Mouse (Mus musculus) spleen, adult 2 months (tissue): Measurements from ENCODE around the gene Zfp637. TPM values are rescaled to one million over a fixed set of nuclear protein-coding genes. Genes with fewer than 3 reads are reported as not detected.

ENCODE experiments used
- DNase-seq, 2 experiments: peaks; one replicate each; pipeline versions ENCODE4 v3.0.0 to v3.0.0-alpha.2; 2012 to 2021; ENCODE audit warnings: low spot score in 2 of 2, low read depth in 1 of 2
- H3K27ac ChIP-seq: fragments of 200-500 bp; 2 replicates; pipeline ENCODE4 v1.5.1; 2012; ENCODE audit warnings: low read length, inconsistent platforms; ENCODE audit not compliant: insufficient read depth
- H3K27me3 ChIP-seq: fragments of 200-500 bp; 2 replicates; pipeline ENCODE4 v1.6.1; 2012; ENCODE audit warnings: mild to moderate bottlenecking, moderate library complexity, low read length, inconsistent platforms; ENCODE audit not compliant: control insufficient read depth, insufficient read depth
- H3K36me3 ChIP-seq: fragments of 200-500 bp; 2 replicates; pipeline ENCODE4 v1.6.1; 2012; ENCODE audit warnings: mild to moderate bottlenecking, low read length, inconsistent platforms; ENCODE audit not compliant: control insufficient read depth, insufficient read depth
- H3K4me1 ChIP-seq: fragments of 200-500 bp; 2 replicates; pipeline ENCODE4 v1.6.1; 2011; ENCODE audit warnings: inconsistent platforms; ENCODE audit not compliant: control insufficient read depth, insufficient read depth, insufficient read length
- H3K4me3 ChIP-seq: fragments of 200-500 bp; 2 replicates; pipeline ENCODE4 v1.5.1; 2011; ENCODE audit warnings: mild to moderate bottlenecking, inconsistent platforms; ENCODE audit not compliant: insufficient read depth, insufficient read length; ENCODE audit errors: extremely low read depth
- CTCF ChIP-seq: fragments of 200-500 bp; IDR thresholded peaks from 2 replicates; pipeline ENCODE4 v1.5.1; 2011; ENCODE audit warnings: mild to moderate bottlenecking, inconsistent platforms; ENCODE audit not compliant: insufficient read depth, insufficient read length, insufficient replicate concordance; ENCODE audit errors: extremely low read depth
- POLR2A ChIP-seq: fragments of 200-500 bp; IDR thresholded peaks from 2 replicates; pipeline ENCODE4 v1.6.1; 2011; ENCODE audit warnings: low read depth, low read length, inconsistent platforms
- WGBS: fragments of 180-500 bp; shearing (Covaris S2); methylation state at CpG from one replicate; pipeline ENCODE4 v1.1.7; 2018; 5-methylcytosine and 5-hydroxymethylcytosine counted together
- polyA plus RNA-seq: library from polyadenylated mRNA; depleted of rRNA; stranded (reverse); fragments of >200 nt; gene quantifications from 2 replicates; pipeline ENCODE4 v1.2.3, GENCODE M21; 2012

The Zfp637 gene
- polyA plus RNA-seq, 1 experiment, result 13.7 TPM

- DNase-seq, result no peak
- H3K4me3 ChIP-seq, result no peak overlapping the region
- no peaks in the 10 kb centered on the region for H3K27me3 ChIP-seq
- TF ChIP-seq POLR2A (no peak), CTCF (no peak)
- H3K27ac ChIP-seq, result no peak overlapping the region
- H3K36me3 ChIP-seq, result peaks cover 13% of the 10 kb centered on the region
- 96% methylated on average over 2 of the region's 2 CpGs for WGBS
- H3K4me1 ChIP-seq, result no peaks in the 10 kb centered on the region
Observed at GRCm38 (mm10) chr6:117847772-117848171, 6.8 kb downstream of the Zfp637 start.

- 84% methylated on average over 5 of the region's 5 CpGs for WGBS
- no peaks in the 10 kb centered on the region for H3K4me1 ChIP-seq
- H3K36me3 ChIP-seq, result peaks cover 11% of the 10 kb centered on the region
- TF ChIP-seq CTCF, result no peak
- TF ChIP-seq POLR2A, result no peak
- H3K27ac ChIP-seq, result no peak overlapping the region
- H3K27me3 ChIP-seq, result no peaks in the 10 kb centered on the region
- H3K4me3 ChIP-seq, result no peak overlapping the region
- DNase-seq, result no peak
Observed at GRCm38 (mm10) chr6:117848577-117848976, 7.6 kb downstream of the Zfp637 start.

- H3K4me1 ChIP-seq, result no peaks in the 10 kb centered on the region
- no peaks in the 10 kb centered on the region for H3K27me3 ChIP-seq
- DNase-seq, result no peak
- no peak for TF ChIP-seq POLR2A
- TF ChIP-seq CTCF, result no peak
- 43% methylated on average over 2 of the region's 2 CpGs for WGBS
- H3K27ac ChIP-seq, result no peak overlapping the region
- H3K4me3 ChIP-seq, result no peak overlapping the region
- H3K36me3 ChIP-seq, result 0 out of 2 replicates have a peak, but pooled peaks cover 2% of the 10 kb centered on the region
Observed at GRCm38 (mm10) chr6:117851747-117852146, 10.8 kb downstream of the Zfp637 start.

- H3K4me1 ChIP-seq, result no peaks in the 10 kb centered on the region
- H3K27ac ChIP-seq, result no peak overlapping the region
- no peak overlapping the region for H3K4me3 ChIP-seq
- 93% methylated on average over 1 of the region's 1 CpGs for WGBS
- TF ChIP-seq CTCF, result no peak
- TF ChIP-seq POLR2A, result no peak
- H3K36me3 ChIP-seq, result no peaks in the 10 kb centered on the region
- DNase-seq, result no peak
- no peaks in the 10 kb centered on the region for H3K27me3 ChIP-seq
Observed at GRCm38 (mm10) chr6:117857990-117858389, 17.0 kb downstream of the Zfp637 start.

- Histone ChIP-seq H3K27me3 (no peaks in the 10 kb centered on the region), H3K4me1 (peaks cover 4% of the 10 kb centered on the region), H3K36me3 (no peaks in the 10 kb centered on the region), H3K27ac (no peak within 1 kb of the TSS), H3K4me3 (peak within 1 kb of the TSS; percentile 61)
- 74% methylated on average over 6 of the region's 6 CpGs for WGBS
- TF ChIP-seq CTCF, result no peak
- TF ChIP-seq POLR2A, result no peak
- no peak for DNase-seq
Observed at GRCm38 (mm10) chr6:117861848-117862247, 20.9 kb downstream of the Zfp637 start, which contains the start of gene Zfp239. Zfp239 (plus strand) TSS chr6:117862100.

- H3K36me3 ChIP-seq, result no peaks in the 10 kb centered on the region
- no peak overlapping the region for H3K4me3 ChIP-seq
- 64% methylated on average over 8 of the region's 8 CpGs for WGBS
- no peak overlapping the region for H3K27ac ChIP-seq
- H3K4me1 ChIP-seq, result peaks cover 4% of the 10 kb centered on the region
- DNase-seq, result no peak
- no peaks in the 10 kb centered on the region for H3K27me3 ChIP-seq
- TF ChIP-seq CTCF (no peak), POLR2A (no peak)
Observed at GRCm38 (mm10) chr6:117862465-117862864, 21.5 kb downstream of the Zfp637 start.

- no peaks in the 10 kb centered on the region for H3K36me3 ChIP-seq
- no peaks in the 10 kb centered on the region for H3K27me3 ChIP-seq
- H3K4me3 ChIP-seq, result peak overlapping the region; percentile 61
- DNase-seq, result peak in 1 of 2 experiments; percentile 63
- H3K27ac ChIP-seq, result no peak overlapping the region
- H3K4me1 ChIP-seq, result peaks cover 4% of the 10 kb centered on the region
- TF ChIP-seq POLR2A (no peak), CTCF (no peak)
- WGBS, result 1% methylated on average over 26 of the region's 26 CpGs
Observed at GRCm38 (mm10) chr6:117862899-117863620, 22.1 kb downstream of the Zfp637 start.
